Mouse (Mus musculus): ENCODE data around the gene Smox.

Smox gene

GRCm38 (mm10) chr2:131551701-131552620, 60.7 kb downstream of the Smox start:
- no peak for DNase-seq (ENCODE audit: low read depth, low spot score)

- no peak for DNase-seq (ENCODE audit: low read depth, low spot score)
Observed at GRCm38 (mm10) chr2:131552736-131553400, 61.6 kb downstream of the Smox start.

- DNase-seq (ENCODE audit: low read depth, low spot score): no peak
Observed at GRCm38 (mm10) chr2:131557896-131558295, 66.6 kb downstream of the Smox start.

- DNase-seq (ENCODE audit: low read depth, low spot score): no peak
Observed at GRCm38 (mm10) chr2:131560205-131560919, 69.1 kb downstream of the Smox start.

GRCm38 (mm10) chr2:131561344-131561870, 70.1 kb downstream of the Smox start:
- DNase-seq (ENCODE audit: low read depth, low spot score): no peak

- DNase-seq (ENCODE audit: low read depth, low spot score): no peak
Observed at GRCm38 (mm10) chr2:131561891-131562585, 70.7 kb downstream of the Smox start, which contains the start of gene Adra1d. TSS of gene Adra1d (minus strand) at chr2:131562283.

GRCm38 (mm10) chr2:131562586-131563122, 71.4 kb downstream of the Smox start:
- no peak for DNase-seq (ENCODE audit: low read depth, low spot score)
